Mouse (Mus musculus): ENCODE results near the gene Fam193a.

DNA sequence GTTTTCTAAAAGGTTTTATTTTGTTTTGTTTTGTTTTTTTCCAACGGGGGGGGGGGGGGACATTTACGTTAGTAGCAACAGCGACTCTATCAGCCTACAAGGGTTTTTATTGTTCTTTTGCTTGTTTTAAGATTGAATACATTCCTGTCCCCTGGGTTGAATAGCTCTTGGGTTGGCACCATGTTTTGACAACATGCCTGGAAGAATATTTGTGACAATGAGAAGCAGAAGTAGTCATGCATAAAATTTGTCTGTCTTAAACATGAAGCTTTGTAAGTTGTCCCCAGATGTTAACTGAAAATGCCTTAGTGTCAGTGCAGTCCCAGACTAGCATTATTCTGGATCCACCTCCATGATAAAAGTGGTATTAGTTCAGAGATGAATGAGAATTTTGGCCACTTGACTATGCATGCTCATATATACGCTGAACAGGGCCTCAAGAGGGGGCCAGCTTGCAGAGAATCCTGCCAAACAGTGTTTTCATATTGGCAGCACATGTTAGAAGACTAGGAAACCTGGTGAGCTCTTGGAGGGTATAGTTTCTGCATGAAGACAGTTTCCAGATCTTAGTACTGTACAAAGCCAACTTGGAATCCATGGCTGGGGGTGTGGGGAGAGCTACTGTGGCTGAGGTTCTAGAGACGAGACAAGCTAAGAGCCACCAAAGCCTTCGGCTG lies 119.1 kb downstream of the Fam193a start:
- TF ChIP-seq CTCF (IDR thresholded peaks at IDR 0.05; ENCODE audit: insufficient read depth, low read depth, low read length): no peak
- no peak for TF ChIP-seq POLR2A (IDR thresholded peaks at IDR 0.05; ENCODE audit: insufficient read depth, low read depth, low read length)

Measured in olfactory bulb, adult 2 months (tissue).